Mouse (Mus musculus): ENCODE data around the gene Mtap. TPM values are rescaled to one million over a fixed set of nuclear protein-coding genes. Genes with fewer than 3 reads are reported as not detected.

The Mtap gene
- polyA plus RNA-seq, 1 experiment = 66.0 TPM

DNA sequence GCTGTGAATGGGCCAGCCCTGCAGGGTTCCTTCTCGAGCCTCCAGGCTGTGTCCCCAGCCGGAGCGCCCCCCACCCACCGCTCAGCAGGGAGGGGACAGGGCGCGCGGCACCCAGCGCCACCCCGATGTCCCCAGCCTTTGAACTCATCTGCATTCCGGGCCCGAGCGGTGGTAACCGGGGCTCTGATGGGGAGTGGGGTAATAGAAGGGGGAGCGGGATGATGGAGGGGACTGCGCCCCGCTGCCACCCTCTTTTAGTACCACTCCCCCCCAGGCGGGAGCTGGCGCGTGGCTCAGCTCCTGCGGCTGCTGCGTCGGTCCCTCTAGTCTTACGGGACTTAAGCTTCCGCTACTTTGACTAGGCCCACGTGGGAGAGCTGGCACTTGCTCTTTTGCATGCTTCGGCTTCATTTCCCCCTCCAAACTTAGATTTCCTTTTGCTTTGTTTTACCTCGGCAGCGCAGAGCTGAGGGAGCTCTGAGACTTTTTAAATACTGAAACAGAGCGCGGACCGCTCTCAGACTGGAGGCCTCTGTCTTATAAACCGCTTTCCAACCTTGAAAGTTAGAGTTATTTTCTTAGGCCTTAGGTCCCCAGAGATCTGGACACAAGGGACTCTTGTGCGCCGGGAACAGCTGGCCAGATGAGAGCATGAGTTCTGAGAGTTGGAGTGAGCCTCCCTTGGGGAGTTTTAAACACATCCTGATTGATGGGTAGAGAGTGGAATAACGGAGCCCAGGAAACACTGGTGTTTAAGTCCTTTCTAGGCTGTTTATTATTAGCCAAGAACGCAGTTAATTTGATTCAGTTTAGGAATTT is 829 bp downstream of the Mtap start:
- Histone ChIP-seq H3K36me3 (ENCODE audit: control insufficient read depth, insufficient read depth, low read length, poor library complexity, severe bottlenecking) (peaks cover 5% of the 10 kb centered on the region), H3K27ac (ENCODE audit: insufficient read depth, low read length) (no peak overlapping the region), H3K9ac (ENCODE audit: low read depth, poor library complexity, severe bottlenecking) (peak overlapping the region; percentile 79), H3K4me3 (ENCODE audit: low read depth, low read length) (peak overlapping the region; percentile 92), H3K9me3 (replicated peaks; ENCODE audit: control insufficient read depth, insufficient read depth, low read length, poor library complexity, severe bottlenecking) (no peaks in the 10 kb centered on the region), H3K27me3 (ENCODE audit: control insufficient read depth, insufficient read depth, low read length, poor library complexity, severe bottlenecking) (no peaks in the 10 kb centered on the region), H3K4me1 (ENCODE audit: control insufficient read depth, insufficient read depth, low read length) (no peaks in the 10 kb centered on the region)
- TF ChIP-seq POLR2A (IDR thresholded peaks at IDR 0.05; ENCODE audit: insufficient read depth, low read length) = no peak
- no peak for TF ChIP-seq CTCF (IDR thresholded peaks at IDR 0.05; ENCODE audit: low read depth, low read length)
- TF ChIP-seq EP300 (IDR thresholded peaks at IDR 0.05; ENCODE audit: insufficient read depth, low read depth, low read length) = no peak

GRCm38 (mm10) chr4:89138361-89138651 is 1.4 kb downstream of the Mtap start:
- Histone ChIP-seq H3K9me3 (replicated peaks; ENCODE audit: control insufficient read depth, insufficient read depth, low read length, poor library complexity, severe bottlenecking) (no peaks in the 10 kb centered on the region), H3K27me3 (ENCODE audit: control insufficient read depth, insufficient read depth, low read length, poor library complexity, severe bottlenecking) (no peaks in the 10 kb centered on the region), H3K4me3 (ENCODE audit: low read depth, low read length) (peak overlapping the region; percentile 92; the same call in 1 of the 2 replicates), H3K9ac (ENCODE audit: low read depth, poor library complexity, severe bottlenecking) (peak overlapping the region; percentile 79), H3K4me1 (ENCODE audit: control insufficient read depth, insufficient read depth, low read length) (no peaks in the 10 kb centered on the region), H3K36me3 (ENCODE audit: control insufficient read depth, insufficient read depth, low read length, poor library complexity, severe bottlenecking) (peaks cover 8% of the 10 kb centered on the region), H3K27ac (ENCODE audit: insufficient read depth, low read length) (no peak overlapping the region)
- TF ChIP-seq CTCF (IDR thresholded peaks at IDR 0.05; ENCODE audit: low read depth, low read length) (no peak), EP300 (IDR thresholded peaks at IDR 0.05; ENCODE audit: insufficient read depth, low read depth, low read length) (no peak), POLR2A (IDR thresholded peaks at IDR 0.05; ENCODE audit: insufficient read depth, low read length) (no peak)

GRCm38 (mm10) chr4:89140832-89141231 is 3.9 kb downstream of the Mtap start:
- H3K27ac ChIP-seq (ENCODE audit: insufficient read depth, low read length) = no peak overlapping the region
- H3K4me3 ChIP-seq (ENCODE audit: low read depth, low read length) = no peak overlapping the region
- H3K4me1 ChIP-seq (ENCODE audit: control insufficient read depth, insufficient read depth, low read length) = no peaks in the 10 kb centered on the region
- H3K9me3 ChIP-seq (replicated peaks; ENCODE audit: control insufficient read depth, insufficient read depth, low read length, poor library complexity, severe bottlenecking) = no peaks in the 10 kb centered on the region
- no peak overlapping the region for H3K9ac ChIP-seq (ENCODE audit: low read depth, poor library complexity, severe bottlenecking)
- no peak for TF ChIP-seq EP300 (IDR thresholded peaks at IDR 0.05; ENCODE audit: insufficient read depth, low read depth, low read length)
- no peak for TF ChIP-seq CTCF (IDR thresholded peaks at IDR 0.05; ENCODE audit: low read depth, low read length)
- TF ChIP-seq POLR2A (IDR thresholded peaks at IDR 0.05; ENCODE audit: insufficient read depth, low read length) = no peak
- peaks cover 8% of the 10 kb centered on the region for H3K36me3 ChIP-seq (ENCODE audit: control insufficient read depth, insufficient read depth, low read length, poor library complexity, severe bottlenecking)
- H3K27me3 ChIP-seq (ENCODE audit: control insufficient read depth, insufficient read depth, low read length, poor library complexity, severe bottlenecking) = no peaks in the 10 kb centered on the region

DNA sequence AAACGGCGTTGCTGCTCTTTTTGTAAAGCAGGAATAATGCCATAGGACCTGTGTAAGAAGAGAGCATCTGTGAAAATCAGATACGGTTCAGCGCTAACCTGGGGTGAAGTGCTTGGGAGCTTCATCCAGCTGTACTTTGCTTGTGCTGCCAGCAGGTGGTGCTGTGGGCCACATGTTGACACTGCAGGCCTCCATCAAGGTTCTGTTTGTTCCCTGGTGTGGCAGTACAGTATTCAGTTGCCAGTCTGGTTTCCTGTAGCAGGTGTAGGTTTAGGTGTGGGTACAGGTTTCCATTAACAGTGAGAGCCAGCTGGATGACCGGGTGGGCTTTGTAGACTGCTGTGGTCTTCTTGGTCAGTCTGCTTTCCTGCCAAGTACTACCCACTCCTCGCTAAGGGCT is 8.5 kb downstream of the Mtap start:
- TF ChIP-seq POLR2A (IDR thresholded peaks at IDR 0.05; ENCODE audit: insufficient read depth, low read length) (no peak), CTCF (IDR thresholded peaks at IDR 0.05; ENCODE audit: low read depth, low read length) (peak; percentile 96)
- Histone ChIP-seq H3K9me3 (replicated peaks; ENCODE audit: control insufficient read depth, insufficient read depth, low read length, poor library complexity, severe bottlenecking) (no peaks in the 10 kb centered on the region), H3K36me3 (ENCODE audit: control insufficient read depth, insufficient read depth, low read length, poor library complexity, severe bottlenecking) (peaks cover 16% of the 10 kb centered on the region), H3K27me3 (ENCODE audit: control insufficient read depth, insufficient read depth, low read length, poor library complexity, severe bottlenecking) (no peaks in the 10 kb centered on the region), H3K9ac (ENCODE audit: low read depth, poor library complexity, severe bottlenecking) (no peak overlapping the region), H3K4me1 (ENCODE audit: control insufficient read depth, insufficient read depth, low read length) (no peaks in the 10 kb centered on the region), H3K27ac (ENCODE audit: insufficient read depth, low read length) (no peak overlapping the region), H3K4me3 (ENCODE audit: low read depth, low read length) (no peak overlapping the region)

GRCm38 (mm10) chr4:89146291-89146690 is 9.4 kb downstream of the Mtap start:
- H3K27ac ChIP-seq (ENCODE audit: insufficient read depth, low read length) = no peak overlapping the region
- no peak overlapping the region for H3K4me3 ChIP-seq (ENCODE audit: low read depth, low read length)
- peaks cover 19% of the 10 kb centered on the region for H3K36me3 ChIP-seq (ENCODE audit: control insufficient read depth, insufficient read depth, low read length, poor library complexity, severe bottlenecking)
- H3K9me3 ChIP-seq (replicated peaks; ENCODE audit: control insufficient read depth, insufficient read depth, low read length, poor library complexity, severe bottlenecking) = no peaks in the 10 kb centered on the region
- H3K9ac ChIP-seq (ENCODE audit: low read depth, poor library complexity, severe bottlenecking) = no peak overlapping the region
- no peaks in the 10 kb centered on the region for H3K27me3 ChIP-seq (ENCODE audit: control insufficient read depth, insufficient read depth, low read length, poor library complexity, severe bottlenecking)
- no peaks in the 10 kb centered on the region for H3K4me1 ChIP-seq (ENCODE audit: control insufficient read depth, insufficient read depth, low read length)
- TF ChIP-seq CTCF (IDR thresholded peaks at IDR 0.05; ENCODE audit: low read depth, low read length) (peak; percentile 3), POLR2A (IDR thresholded peaks at IDR 0.05; ENCODE audit: insufficient read depth, low read length) (no peak)

- no peak for TF ChIP-seq CTCF (IDR thresholded peaks at IDR 0.05; ENCODE audit: low read depth, low read length)
- TF ChIP-seq POLR2A (IDR thresholded peaks at IDR 0.05; ENCODE audit: insufficient read depth, low read length) = no peak
- TF ChIP-seq EP300 (IDR thresholded peaks at IDR 0.05; ENCODE audit: insufficient read depth, low read depth, low read length) = no peak
- Histone ChIP-seq H3K27ac (ENCODE audit: insufficient read depth, low read length) (no peak overlapping the region), H3K4me1 (ENCODE audit: control insufficient read depth, insufficient read depth, low read length) (no peaks in the 10 kb centered on the region), H3K9me3 (replicated peaks; ENCODE audit: control insufficient read depth, insufficient read depth, low read length, poor library complexity, severe bottlenecking) (no peaks in the 10 kb centered on the region), H3K9ac (ENCODE audit: low read depth, poor library complexity, severe bottlenecking) (no peak overlapping the region), H3K36me3 (ENCODE audit: control insufficient read depth, insufficient read depth, low read length, poor library complexity, severe bottlenecking) (peaks cover 24% of the 10 kb centered on the region), H3K27me3 (ENCODE audit: control insufficient read depth, insufficient read depth, low read length, poor library complexity, severe bottlenecking) (no peaks in the 10 kb centered on the region), H3K4me3 (ENCODE audit: low read depth, low read length) (no peak overlapping the region)
Observed at GRCm38 (mm10) chr4:89149261-89149660, 12.3 kb downstream of the Mtap start.
